Mouse (Mus musculus) gastrocnemius, adult 18-20 months (tissue): ENCODE measurements around the gene Lrfn1. TPM values are rescaled to one million over a fixed set of nuclear protein-coding genes. Genes with fewer than 3 reads are reported as not detected.
"Not testable (repeated sequence)": the region's sequence is repeated elsewhere in the genome, so short reads cannot be mapped to it uniquely, and the experiment has no call there.

ENCODE experiments used
- DNase-seq: peaks from one replicate; pipeline ENCODE4 v3.0.0; 2021; ENCODE audit warnings: low spot score
- total RNA-seq, 2 experiments: library from RNA; stranded (reverse); gene quantifications; 2 replicates each; pipeline ENCODE4 v1.2.3; 2021

Lrfn1 gene
- total RNA-seq, 2 experiments from 2014 or later, result 0.16 to 0.26 TPM

DNA sequence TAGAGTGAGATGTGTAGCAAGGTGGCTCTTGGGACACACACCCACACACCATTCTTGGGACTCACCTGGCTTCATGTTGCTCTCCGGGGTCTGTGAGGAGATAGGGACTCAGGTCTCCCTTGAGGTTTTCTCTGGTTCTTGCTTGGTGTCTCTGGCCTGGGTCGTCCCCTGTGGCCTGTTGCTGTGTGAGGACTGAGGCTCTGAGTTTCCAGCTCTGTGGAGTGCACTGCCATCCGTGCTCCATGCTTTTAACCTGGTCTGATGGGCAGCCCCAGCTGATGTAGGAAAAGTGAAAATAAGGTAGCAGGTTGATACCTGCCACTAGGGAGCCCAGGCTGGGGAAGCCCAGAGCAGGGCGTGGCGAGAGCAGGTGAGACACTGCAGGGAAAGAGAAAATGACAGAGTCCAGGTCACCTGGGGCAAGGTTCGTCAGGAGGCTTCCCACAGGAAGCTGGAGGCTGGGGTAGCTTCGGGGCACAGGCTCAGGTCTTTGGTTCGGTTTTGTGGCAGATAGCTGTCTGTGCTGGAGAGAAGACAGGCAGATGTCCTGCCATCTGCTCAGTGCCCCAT lies 58.7 kb downstream of the Lrfn1 start, which contains the start of gene Ifnl2:
TSS of gene Ifnl2 (minus strand) at position 51 of the 570 bp plus-strand sequence.
- not testable (repeated sequence) for DNase-seq

- no peak for DNase-seq
Measured at GRCm38 (mm10) chr7:28511441-28511840, 59.7 kb downstream of the Lrfn1 start.

Other genes starting within 250 kb of the Lrfn1 start
- gene Eid2, start 184.1 kb upstream of the Lrfn1 start, total RNA-seq, result 1 to 10 TPM; 3.9 to 4.6 TPM
- 1 to 10 TPM; 6.3 to 6.9 TPM for gene Eid2b, start 174.2 kb upstream of the Lrfn1 start, total RNA-seq
- not detected for gene Selenov, start 160.8 kb upstream of the Lrfn1 start, total RNA-seq
- not detected for gene Dll3, start 149.7 kb upstream of the Lrfn1 start, total RNA-seq
- 10 to 100 TPM; 40.4 to 48.4 TPM for gene Timm50, start 139.9 kb upstream of the Lrfn1 start, total RNA-seq
- 10 to 100 TPM; 66.9 to 67.5 TPM for gene Supt5, start 113.2 kb upstream of the Lrfn1 start, total RNA-seq
- 100 to 1,000 TPM; 385 to 425 TPM for gene Rps16, start 101.3 kb upstream of the Lrfn1 start, total RNA-seq
- 1 to 10 TPM; 4.8 to 5.9 TPM for gene Plekhg2, start 79.4 kb upstream of the Lrfn1 start, total RNA-seq
- 10 to 100 TPM; 10.1 to 37.0 TPM for gene Zfp36, start 71.7 kb upstream of the Lrfn1 start, total RNA-seq
- 10 to 100 TPM; 22.7 to 24.1 TPM for gene Med29, start 59.3 kb upstream of the Lrfn1 start, total RNA-seq
- 10 to 100 TPM; 29.5 to 31.2 TPM for gene Paf1, start 59.0 kb upstream of the Lrfn1 start, total RNA-seq
- 1 to 10 TPM in 1 of 2 experiments, under 1 TPM in 1; 0.82 to 1.8 TPM for gene Gmfg, start 14.5 kb upstream of the Lrfn1 start, total RNA-seq
- gene Ifnl2, start 58.5 kb downstream of the Lrfn1 start, total RNA-seq, result not detected
- gene Ifnl3, start 70.9 kb downstream of the Lrfn1 start, total RNA-seq, result not detected
- gene Sycn, start 88.9 kb downstream of the Lrfn1 start, total RNA-seq, result not detected
- gene Nccrp1, start 95.3 kb downstream of the Lrfn1 start, total RNA-seq, result not detected
- gene Samd4b, start 146.2 kb downstream of the Lrfn1 start, total RNA-seq, result 10 to 100 TPM; 13.8 to 15.2 TPM
- 1 to 10 TPM; 2.2 to 3.8 TPM for gene Pak4, start 146.2 kb downstream of the Lrfn1 start, total RNA-seq
- gene Acp7, start 179.4 kb downstream of the Lrfn1 start, total RNA-seq, result not detected
- gene Fbxo27, start 240.9 kb downstream of the Lrfn1 start, total RNA-seq, result under 1 TPM; 0.34 to 0.76 TPM